Mouse (Mus musculus): ENCODE measurements at regions not wholly inside any gene's neighbourhood (a gene's known extent, or its start where the extent isn't known, plus 50 kb on each side); places are given as distances from the start of the nearest gene placed in this dataset.

- no peak for DNase-seq (ENCODE audit: low spot score)
- intact Hi-C loops (cut with DNase I) = no loop called here
Observed at GRCm38 (mm10) chr13:32649982-32650381, 133.8 kb downstream of the Mylk4 start.

- intact Hi-C loops (cut with DNase I) = no loop called here
- DNase-seq (ENCODE audit: low spot score) = no peak
Observed at GRCm38 (mm10) chr13:32643030-32643750, 140.6 kb downstream of the Mylk4 start.

GRCm38 (mm10) chr13:32640941-32641340 lies 142.8 kb downstream of the Mylk4 start:
- DNase-seq (ENCODE audit: low spot score) = no peak
- intact Hi-C loops (cut with DNase I) = no loop called here

- intact Hi-C loops (cut with DNase I) = no loop called here
- peak; percentile 2 for DNase-seq (ENCODE audit: low spot score)
Observed at GRCm38 (mm10) chr13:32630122-32630732, 153.5 kb downstream of the Mylk4 start.

GRCm38 (mm10) chr13:32613916-32614315 lies 169.8 kb downstream of the Mylk4 start:
- intact Hi-C loops (cut with DNase I) = no loop called here
- DNase-seq (ENCODE audit: low spot score) = no peak

GRCm38 (mm10) chr13:32611551-32612295 lies 172.0 kb downstream of the Mylk4 start:
- no peak for DNase-seq (ENCODE audit: low spot score)
- intact Hi-C loops (cut with DNase I) = no loop called here

- intact Hi-C loops (cut with DNase I) = no loop called here
- no peak for DNase-seq (ENCODE audit: low spot score)
Observed at GRCm38 (mm10) chr13:32610970-32611369, 172.8 kb downstream of the Mylk4 start.

- no peak for DNase-seq (ENCODE audit: low spot score)
- intact Hi-C loops (cut with DNase I) = loop anchor here (10.0 kb wide), 2 partner anchors 294 to 804 kb away; partner anchors contain the start of gene Foxc1
Observed at GRCm38 (mm10) chr13:32608413-32608812, 175.3 kb downstream of the Mylk4 start.

- DNase-seq (ENCODE audit: low spot score) = no peak
- intact Hi-C loops (cut with DNase I) = loop anchor here (5.0 to 10.0 kb wide), 3 partner anchors 107 to 799 kb away; partner anchors contain the start of gene Foxc1
Observed at GRCm38 (mm10) chr13:32603925-32604590, 179.7 kb downstream of the Mylk4 start.

- intact Hi-C loops (cut with DNase I) = loop anchor here (5.0 to 10.0 kb wide), 3 partner anchors 104 to 797 kb away; partner anchors contain the start of gene Foxc1
- DNase-seq (ENCODE audit: low spot score) = no peak
Observed at GRCm38 (mm10) chr13:32601315-32601714, 182.4 kb downstream of the Mylk4 start.

GRCm38 (mm10) chr13:32593611-32594010 lies 190.1 kb downstream of the Mylk4 start:
- intact Hi-C loops (cut with DNase I) = no loop called here
- no peak for DNase-seq (ENCODE audit: low spot score)

GRCm38 (mm10) chr13:32593131-32593530 lies 190.6 kb downstream of the Mylk4 start:
- intact Hi-C loops (cut with DNase I) = no loop called here
- no peak for DNase-seq (ENCODE audit: low spot score)

GRCm38 (mm10) chr13:32581598-32581997 lies 202.2 kb downstream of the Mylk4 start:
- intact Hi-C loops (cut with DNase I) = no loop called here

GRCm38 (mm10) chr13:32567850-32568249 lies 215.9 kb downstream of the Mylk4 start:
- DNase-seq (ENCODE audit: low spot score) = no peak
- intact Hi-C loops (cut with DNase I) = no loop called here

More at GRCm38 (mm10) chr13:32581598-32581997, 202.2 kb downstream of the Mylk4 start:
- no peak for DNase-seq (ENCODE audit: low spot score)

GRCm38 (mm10) chr13:32560666-32561065 lies 222.1 kb upstream of the Gmds start:
- no peak for DNase-seq (ENCODE audit: low spot score)
- intact Hi-C loops (cut with DNase I) = no loop called here

GRCm38 (mm10) chr13:32556396-32556795 lies 217.9 kb upstream of the Gmds start:
- intact Hi-C loops (cut with DNase I) = no loop called here
- DNase-seq (ENCODE audit: low spot score) = no peak

- no peak for DNase-seq (ENCODE audit: low spot score)
- intact Hi-C loops (cut with DNase I) = no loop called here
Observed at GRCm38 (mm10) chr13:32555064-32555463, 216.5 kb upstream of the Gmds start.

- no peak for DNase-seq (ENCODE audit: low spot score)
- intact Hi-C loops (cut with DNase I) = no loop called here
Observed at GRCm38 (mm10) chr13:32554601-32555000, 216.1 kb upstream of the Gmds start.

GRCm38 (mm10) chr13:32553136-32553535 lies 214.6 kb upstream of the Gmds start:
- intact Hi-C loops (cut with DNase I) = no loop called here
- no peak for DNase-seq (ENCODE audit: low spot score)

- intact Hi-C loops (cut with DNase I) = no loop called here
- DNase-seq (ENCODE audit: low spot score) = no peak
Observed at GRCm38 (mm10) chr13:32550113-32550512, 211.6 kb upstream of the Gmds start.
